Mouse (Mus musculus): ENCODE data around the gene Ankrd35. TPM values are rescaled to one million over a fixed set of nuclear protein-coding genes. Genes with fewer than 3 reads are reported as not detected.

Ankrd35 gene
- polyA plus RNA-seq, 1 experiment from 2014 or later, result 0.10 TPM

GRCm38 (mm10) chr3:96667316-96667715 lies 2.6 kb upstream of the Ankrd35 start:
- peak; percentile 81 for DNase-seq (ENCODE audit: low spot score, missing footprints)
- Histone ChIP-seq H3K4me3 (ENCODE audit: low read depth, low read length) (no peak overlapping the region), H3K27ac (ENCODE audit: low read depth, low read length) (no peak overlapping the region), H3K4me2 (no peak overlapping the region), H3K27me3 (ENCODE audit: control insufficient read depth, insufficient read depth, low read length) (no peaks in the 10 kb centered on the region; the same call in 1 of the 2 replicates), H3K36me3 (ENCODE audit: control insufficient read depth, insufficient read depth, low read length) (no peaks in the 10 kb centered on the region), H3K9ac (ENCODE audit: low read length) (no peak overlapping the region), H3K4me1 (ENCODE audit: control insufficient read depth, insufficient read depth, low read length) (peaks cover 4% of the 10 kb centered on the region; the same call in 1 of the 2 replicates), H3K9me3 (ENCODE audit: control insufficient read depth, low read length) (no peaks in the 10 kb centered on the region)
- ATAC-seq (ENCODE audit: low FRiP score), result no peak
- 53% methylated on average over 1 of the region's 1 CpGs for WGBS

DNA sequence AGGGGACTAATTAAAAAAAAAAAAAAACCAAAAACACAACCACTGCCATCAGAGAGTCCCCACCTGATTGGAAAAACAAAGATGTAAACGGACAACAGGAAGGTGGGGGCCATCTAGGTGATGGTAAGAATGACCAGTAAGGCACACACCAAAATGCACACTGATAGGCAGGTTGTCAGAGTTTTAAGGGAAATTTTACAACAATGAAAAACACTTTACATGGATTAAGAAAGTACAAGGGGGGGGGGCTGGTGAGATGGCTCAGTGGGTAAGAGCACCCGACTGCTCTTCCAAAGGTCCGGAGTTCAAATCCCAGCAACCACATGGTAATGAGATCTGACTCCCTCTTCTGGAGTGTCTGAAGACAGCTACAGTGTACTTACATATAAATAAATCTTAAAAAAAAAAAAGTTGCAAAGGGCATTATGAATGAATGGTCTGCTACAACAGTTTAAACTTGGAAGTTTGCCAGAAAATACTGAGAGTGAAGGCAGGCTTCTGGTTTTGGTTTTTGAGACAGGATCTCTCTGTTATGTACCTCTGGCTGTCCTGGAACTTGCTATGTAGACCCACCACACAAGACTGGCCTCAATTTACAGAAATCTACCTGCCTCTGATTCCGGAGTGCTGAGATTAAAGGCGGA lies 1.4 kb upstream of the Ankrd35 start:
- H3K4me1 ChIP-seq (ENCODE audit: control insufficient read depth, insufficient read depth, low read length), result peaks cover 2% of the 10 kb centered on the region; the same call in 1 of the 2 replicates
- H3K9me3 ChIP-seq (ENCODE audit: control insufficient read depth, low read length), result no peaks in the 10 kb centered on the region
- ATAC-seq (ENCODE audit: low FRiP score) (no peak), DNase-seq (ENCODE audit: low spot score, missing footprints) (no peak)
- no peaks in the 10 kb centered on the region; the same call in 1 of the 2 replicates for H3K27me3 ChIP-seq (ENCODE audit: control insufficient read depth, insufficient read depth, low read length)
- H3K9ac ChIP-seq (ENCODE audit: low read length), result no peak overlapping the region
- H3K4me3 ChIP-seq (ENCODE audit: low read depth, low read length), result no peak overlapping the region
- 98% methylated on average over 5 of the region's 5 CpGs for WGBS
- H3K36me3 ChIP-seq (ENCODE audit: control insufficient read depth, insufficient read depth, low read length), result no peaks in the 10 kb centered on the region
- H3K4me2 ChIP-seq, result no peak overlapping the region
- H3K27ac ChIP-seq (ENCODE audit: low read depth, low read length), result no peak overlapping the region

DNA sequence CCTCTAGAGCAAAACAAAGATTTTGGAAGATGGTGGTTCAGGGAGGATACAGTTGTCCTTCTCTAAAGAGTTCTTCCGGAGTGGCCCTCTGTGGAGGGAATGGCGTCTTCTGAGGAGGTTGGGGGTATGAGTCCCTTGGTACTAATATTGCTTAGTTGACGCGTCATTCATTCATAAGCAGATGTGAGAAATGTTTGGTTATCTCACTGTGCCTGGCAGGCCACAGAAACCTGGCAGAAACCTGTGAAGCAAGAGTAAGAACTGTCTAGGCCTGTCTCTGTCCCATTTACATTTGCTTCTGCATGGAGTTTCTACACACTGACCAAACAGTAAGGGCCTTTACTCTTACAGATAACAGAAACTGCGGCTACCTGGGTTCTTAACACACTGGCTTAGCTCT lies 1.6 kb downstream of the Ankrd35 start:
- ATAC-seq (ENCODE audit: low FRiP score), result no peak
- Histone ChIP-seq H3K9ac (ENCODE audit: low read length) (no peak overlapping the region), H3K4me2 (no peak overlapping the region), H3K36me3 (ENCODE audit: control insufficient read depth, insufficient read depth, low read length) (no peaks in the 10 kb centered on the region), H3K9me3 (ENCODE audit: control insufficient read depth, low read length) (no peaks in the 10 kb centered on the region), H3K4me1 (ENCODE audit: control insufficient read depth, insufficient read depth, low read length) (peaks cover 2% of the 10 kb centered on the region; the same call in 1 of the 2 replicates), H3K4me3 (ENCODE audit: low read depth, low read length) (no peak overlapping the region), H3K27me3 (ENCODE audit: control insufficient read depth, insufficient read depth, low read length) (no peaks in the 10 kb centered on the region; the same call in 1 of the 2 replicates), H3K27ac (ENCODE audit: low read depth, low read length) (no peak overlapping the region)
- DNase-seq (ENCODE audit: low spot score, missing footprints), result peak; percentile 71
- 94% methylated on average over 5 of the region's 5 CpGs for WGBS

DNA sequence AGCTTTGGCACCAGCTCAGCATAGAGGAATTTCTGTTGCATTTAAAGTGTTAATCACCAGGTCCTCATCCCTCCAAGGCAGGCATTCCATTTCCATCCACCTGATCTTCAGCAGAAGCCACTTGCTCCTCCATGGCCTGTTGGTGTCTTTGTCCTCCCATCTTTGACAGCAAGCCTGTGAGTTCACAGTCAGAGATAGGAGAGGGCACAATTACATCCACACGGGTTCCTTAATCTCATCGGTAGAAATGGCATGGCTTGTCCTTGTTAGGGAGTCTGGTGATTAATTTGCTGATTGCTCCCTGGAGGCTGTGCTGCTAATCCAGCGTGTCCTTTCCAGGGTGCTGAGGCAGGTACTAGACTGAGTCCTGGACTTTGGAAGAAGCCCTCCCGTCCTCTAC lies 3.6 kb downstream of the Ankrd35 start:
- no peak overlapping the region for H3K4me2 ChIP-seq
- no peak overlapping the region for H3K27ac ChIP-seq (ENCODE audit: low read depth, low read length)
- no peak overlapping the region for H3K9ac ChIP-seq (ENCODE audit: low read length)
- DNase-seq (ENCODE audit: low spot score, missing footprints), result no peak
- H3K36me3 ChIP-seq (ENCODE audit: control insufficient read depth, insufficient read depth, low read length), result no peaks in the 10 kb centered on the region
- peaks cover 2% of the 10 kb centered on the region; the same call in 1 of the 2 replicates for H3K4me1 ChIP-seq (ENCODE audit: control insufficient read depth, insufficient read depth, low read length)
- H3K4me3 ChIP-seq (ENCODE audit: low read depth, low read length), result no peak overlapping the region
- no peaks in the 10 kb centered on the region for H3K9me3 ChIP-seq (ENCODE audit: control insufficient read depth, low read length)
- 74% methylated on average over 4 of the region's 4 CpGs for WGBS
- no peaks in the 10 kb centered on the region; the same call in 1 of the 2 replicates for H3K27me3 ChIP-seq (ENCODE audit: control insufficient read depth, insufficient read depth, low read length)
- no peak for ATAC-seq (ENCODE audit: low FRiP score)

- no peaks in the 10 kb centered on the region for H3K36me3 ChIP-seq (ENCODE audit: control insufficient read depth, insufficient read depth, low read length)
- no peak overlapping the region for H3K4me2 ChIP-seq
- WGBS, result 67% methylated on average over 8 of the region's 8 CpGs
- no peaks in the 10 kb centered on the region; the same call in 1 of the 2 replicates for H3K27me3 ChIP-seq (ENCODE audit: control insufficient read depth, insufficient read depth, low read length)
- H3K27ac ChIP-seq (ENCODE audit: low read depth, low read length), result no peak overlapping the region
- H3K4me1 ChIP-seq (ENCODE audit: control insufficient read depth, insufficient read depth, low read length), result peaks cover 2% of the 10 kb centered on the region; the same call in 1 of the 2 replicates
- ATAC-seq (ENCODE audit: low FRiP score), result no peak
- no peaks in the 10 kb centered on the region for H3K9me3 ChIP-seq (ENCODE audit: control insufficient read depth, low read length)
- no peak overlapping the region for H3K4me3 ChIP-seq (ENCODE audit: low read depth, low read length)
- peak; percentile 67 for DNase-seq (ENCODE audit: low spot score, missing footprints)
- H3K9ac ChIP-seq (ENCODE audit: low read length), result no peak overlapping the region
These were observed 4.5 kb downstream of the Ankrd35 start for GRCm38 (mm10) chr3:96674442-96674841.

- Histone ChIP-seq H3K4me2 (no peak overlapping the region), H3K27me3 (ENCODE audit: control insufficient read depth, insufficient read depth, low read length) (peaks cover 4% of the 10 kb centered on the region; the same call in 1 of the 2 replicates), H3K27ac (ENCODE audit: low read depth, low read length) (no peak overlapping the region), H3K4me3 (ENCODE audit: low read depth, low read length) (no peak overlapping the region), H3K9ac (ENCODE audit: low read length) (no peak overlapping the region), H3K4me1 (ENCODE audit: control insufficient read depth, insufficient read depth, low read length) (peaks cover 2% of the 10 kb centered on the region; the same call in 1 of the 2 replicates), H3K9me3 (ENCODE audit: control insufficient read depth, low read length) (no peaks in the 10 kb centered on the region), H3K36me3 (ENCODE audit: control insufficient read depth, insufficient read depth, low read length) (no peaks in the 10 kb centered on the region)
- DNase-seq (ENCODE audit: low spot score, missing footprints) (no peak), ATAC-seq (ENCODE audit: low FRiP score) (no peak)
- 82% methylated on average over 3 of the region's 3 CpGs for WGBS
These were observed 5.2 kb downstream of the Ankrd35 start for GRCm38 (mm10) chr3:96675171-96675570.

GRCm38 (mm10) chr3:96675690-96676089 lies 5.8 kb downstream of the Ankrd35 start:
- Histone ChIP-seq H3K4me2 (no peak overlapping the region), H3K9ac (ENCODE audit: low read length) (no peak overlapping the region), H3K27me3 (ENCODE audit: control insufficient read depth, insufficient read depth, low read length) (peaks cover 4% of the 10 kb centered on the region; the same call in 1 of the 2 replicates), H3K9me3 (ENCODE audit: control insufficient read depth, low read length) (no peaks in the 10 kb centered on the region), H3K27ac (ENCODE audit: low read depth, low read length) (no peak overlapping the region), H3K4me3 (ENCODE audit: low read depth, low read length) (no peak overlapping the region), H3K36me3 (ENCODE audit: control insufficient read depth, insufficient read depth, low read length) (no peaks in the 10 kb centered on the region), H3K4me1 (ENCODE audit: control insufficient read depth, insufficient read depth, low read length) (no peaks in the 10 kb centered on the region)
- no peak for ATAC-seq (ENCODE audit: low FRiP score)
- DNase-seq (ENCODE audit: low spot score, missing footprints), result no peak
- 27% methylated on average over 3 of the region's 3 CpGs for WGBS

DNA sequence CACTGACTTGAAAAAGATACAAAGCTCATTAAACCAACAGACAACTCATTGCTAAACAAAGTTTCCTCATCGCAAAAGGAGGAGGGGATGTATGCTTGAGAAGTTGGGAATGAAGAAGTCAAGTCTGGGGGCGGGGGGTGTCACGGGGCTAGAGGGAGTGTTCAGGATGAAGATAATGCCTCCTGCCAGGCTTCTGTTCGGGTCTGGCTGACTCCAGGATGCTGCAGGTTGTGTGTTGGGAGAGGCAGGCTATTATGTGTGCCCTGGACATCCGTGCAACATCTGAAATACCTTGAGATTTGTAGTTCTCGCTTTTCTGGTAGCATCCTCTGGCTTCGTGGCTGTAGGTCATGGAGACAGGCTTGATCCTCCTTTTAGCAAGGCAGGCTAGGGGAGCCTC lies 8.5 kb downstream of the Ankrd35 start:
- no peak overlapping the region for H3K27ac ChIP-seq (ENCODE audit: low read depth, low read length)
- H3K4me1 ChIP-seq (ENCODE audit: control insufficient read depth, insufficient read depth, low read length), result no peaks in the 10 kb centered on the region
- no peak for ATAC-seq (ENCODE audit: low FRiP score)
- no peak for DNase-seq (ENCODE audit: low spot score, missing footprints)
- H3K36me3 ChIP-seq (ENCODE audit: control insufficient read depth, insufficient read depth, low read length), result no peaks in the 10 kb centered on the region
- no peak overlapping the region for H3K4me3 ChIP-seq (ENCODE audit: low read depth, low read length)
- H3K27me3 ChIP-seq (ENCODE audit: control insufficient read depth, insufficient read depth, low read length), result 0 out of 2 replicates have a peak, but pooled peaks cover 4% of the 10 kb centered on the region
- H3K9ac ChIP-seq (ENCODE audit: low read length), result no peak overlapping the region
- H3K4me2 ChIP-seq, result no peak overlapping the region
- WGBS, result 62% methylated on average over 7 of the region's 7 CpGs
- H3K9me3 ChIP-seq (ENCODE audit: control insufficient read depth, low read length), result no peaks in the 10 kb centered on the region

DNA sequence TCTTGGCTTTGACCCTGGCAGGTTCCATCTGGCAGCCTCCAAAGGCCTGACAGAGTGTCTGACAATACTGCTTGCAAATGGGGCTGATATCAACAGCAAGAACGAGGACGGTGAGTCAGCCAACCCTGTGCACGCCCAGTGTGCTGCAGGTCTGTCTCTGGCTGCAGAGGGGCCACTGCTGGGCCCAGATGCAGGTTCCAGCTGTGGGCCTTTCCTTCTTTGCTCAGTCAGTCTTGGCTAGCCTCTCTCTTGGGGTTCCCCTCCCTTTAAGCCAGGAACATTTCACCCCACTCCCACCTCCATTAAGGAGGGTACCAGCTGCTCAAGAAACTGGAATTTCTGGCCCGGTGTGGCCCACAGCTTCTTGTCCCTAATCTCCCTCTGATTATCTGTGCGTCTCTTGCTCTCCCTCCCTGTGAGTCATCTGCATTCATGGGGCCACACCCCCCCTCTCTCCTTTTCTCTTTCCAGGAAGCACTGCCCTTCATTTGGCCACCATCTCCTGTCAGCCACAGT lies 9.3 kb downstream of the Ankrd35 start:
- 24% methylated on average over 5 of the region's 5 CpGs for WGBS
- H3K27me3 ChIP-seq (ENCODE audit: control insufficient read depth, insufficient read depth, low read length), result peaks cover 4% of the 10 kb centered on the region; the same call in 1 of the 2 replicates

More for the DNA sequence above, 9.3 kb downstream of the Ankrd35 start:
- Histone ChIP-seq H3K4me1 (ENCODE audit: control insufficient read depth, insufficient read depth, low read length) (no peaks in the 10 kb centered on the region), H3K36me3 (ENCODE audit: control insufficient read depth, insufficient read depth, low read length) (no peaks in the 10 kb centered on the region), H3K27ac (ENCODE audit: low read depth, low read length) (no peak overlapping the region), H3K9me3 (ENCODE audit: control insufficient read depth, low read length) (no peaks in the 10 kb centered on the region), H3K4me3 (ENCODE audit: low read depth, low read length) (no peak overlapping the region), H3K9ac (ENCODE audit: low read length) (no peak overlapping the region), H3K4me2 (no peak overlapping the region)
- DNase-seq (ENCODE audit: low spot score, missing footprints) (no peak), ATAC-seq (ENCODE audit: low FRiP score) (no peak)
